Mouse (Mus musculus) mature B cell (primary cell): ENCODE measurements around the gene Tubgcp6.

Source experiments
- in situ Hi-C: fragments of 300-500 bp; cut with MboI; formaldehyde crosslinking; loops from 2 replicates; pipeline ENCODE4 v1.14.3; 2019

The Tubgcp6 gene

DNA sequence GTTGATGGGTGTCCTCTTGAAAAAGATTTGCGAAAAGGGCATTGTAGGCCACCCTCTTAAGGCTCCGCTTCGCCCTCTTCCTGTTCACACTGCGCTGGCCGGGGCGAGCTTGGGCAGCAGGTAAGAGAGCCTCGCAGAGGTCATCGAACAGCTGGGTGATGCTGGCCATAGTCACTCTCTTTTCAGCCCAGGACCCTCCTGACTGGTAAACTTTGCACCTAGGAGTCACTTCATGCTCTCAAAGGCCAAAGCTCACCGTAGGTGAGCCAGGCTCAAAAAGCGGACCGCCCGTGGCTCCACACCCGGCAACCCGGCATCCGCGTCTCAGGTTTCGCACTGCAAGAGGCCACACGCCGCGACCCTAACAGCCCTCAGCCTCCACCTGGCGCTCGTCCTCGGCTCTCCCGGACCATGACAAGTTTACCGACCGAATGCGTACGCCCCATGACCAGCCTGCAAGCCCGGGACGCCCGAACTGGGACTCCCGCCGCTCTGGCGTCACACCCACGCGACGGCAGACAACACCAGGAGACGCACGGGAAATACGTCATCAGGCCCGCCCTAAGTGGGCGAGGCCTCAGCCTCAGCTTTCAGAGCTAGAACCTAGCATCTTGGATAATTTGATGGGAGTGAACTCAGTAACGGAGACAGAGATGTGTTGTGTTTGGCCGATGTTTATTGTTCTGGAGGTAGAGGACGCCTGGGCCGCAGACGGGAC, at the start of gene Tubgcp6:
TSS of gene Tubgcp6 (minus strand) at position 464 of the 718 bp plus-strand sequence.
- in situ Hi-C loops, result no loop called here

DNA sequence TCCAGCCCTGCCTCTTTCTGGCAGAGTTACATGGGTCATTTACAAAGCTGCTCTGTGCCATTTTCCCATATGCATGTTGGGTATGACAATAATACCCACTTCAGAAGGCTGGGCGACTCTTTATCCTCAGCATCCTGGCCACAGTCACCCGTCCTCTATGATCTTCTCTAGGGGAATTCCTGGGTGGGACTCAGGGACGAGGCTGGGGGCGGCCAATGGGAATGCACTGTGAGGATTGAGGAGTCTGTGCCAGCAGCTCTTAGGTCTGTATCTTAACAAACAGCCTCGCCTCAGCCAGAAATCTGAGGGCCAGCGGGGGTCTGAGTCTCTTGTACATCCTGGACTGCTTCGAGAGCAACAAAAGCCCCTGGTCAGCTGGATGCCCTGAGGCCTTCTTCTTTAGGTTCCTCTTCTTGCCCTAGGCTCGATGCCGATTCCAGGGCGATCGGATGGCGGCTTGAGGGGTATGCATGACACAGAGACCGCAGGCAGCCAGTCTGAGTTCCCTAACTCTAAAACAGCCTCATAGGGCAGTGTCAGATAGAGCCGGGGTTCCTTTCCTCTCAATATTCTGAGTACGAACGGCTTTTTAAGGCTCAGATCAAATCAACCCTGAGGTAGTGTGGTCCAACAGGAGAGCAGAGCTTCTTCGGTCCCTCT, 49.5 kb upstream of the Tubgcp6 start:
- in situ Hi-C loops, result no loop called here

DNA sequence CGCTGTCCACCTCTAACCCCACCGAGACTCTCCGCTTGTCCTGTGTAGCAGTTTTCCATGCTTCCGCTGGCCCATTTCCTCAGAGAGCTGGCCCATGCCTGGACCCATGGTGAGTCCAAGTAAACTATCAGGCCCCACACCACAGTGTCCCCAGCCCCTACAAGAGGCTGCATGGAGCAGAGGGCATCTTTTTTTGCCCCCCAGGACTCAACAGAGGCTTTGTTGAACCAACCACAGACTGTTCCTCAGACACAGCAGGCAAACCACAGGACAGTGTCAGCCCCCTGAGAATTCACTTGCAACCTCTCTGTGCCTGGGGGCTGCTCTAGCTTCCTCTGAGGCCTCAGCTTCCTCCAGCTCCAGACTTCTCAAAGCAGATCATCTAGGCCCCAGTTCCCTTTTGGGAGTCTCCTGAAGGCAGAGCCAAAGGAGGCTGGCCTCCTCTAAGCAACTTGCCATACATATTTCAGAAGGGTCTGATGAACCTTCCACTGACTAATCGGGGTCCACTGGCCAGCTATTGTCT, 48.7 kb upstream of the Tubgcp6 start:
- in situ Hi-C loops, result no loop called here

DNA sequence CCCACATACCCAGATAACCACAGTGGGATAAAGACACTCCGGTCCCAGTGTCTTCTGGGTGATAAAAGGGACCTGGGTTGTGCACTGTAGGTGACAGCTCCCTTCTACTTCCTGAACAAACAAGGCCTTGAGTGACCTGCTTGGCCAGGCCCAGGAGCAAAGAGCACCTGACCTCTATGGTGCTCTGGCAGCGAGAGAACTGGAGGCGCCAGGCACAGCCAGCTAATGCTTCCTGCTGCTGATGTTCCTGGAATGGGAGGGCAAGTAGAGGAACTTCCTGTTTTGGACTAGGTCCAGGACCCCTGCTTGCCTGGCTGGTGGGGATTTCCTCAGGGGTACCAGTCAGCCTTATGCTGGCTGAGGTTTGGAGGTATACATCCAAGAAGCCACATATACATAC, 47.2 kb upstream of the Tubgcp6 start:
- in situ Hi-C loops, result no loop called here

DNA sequence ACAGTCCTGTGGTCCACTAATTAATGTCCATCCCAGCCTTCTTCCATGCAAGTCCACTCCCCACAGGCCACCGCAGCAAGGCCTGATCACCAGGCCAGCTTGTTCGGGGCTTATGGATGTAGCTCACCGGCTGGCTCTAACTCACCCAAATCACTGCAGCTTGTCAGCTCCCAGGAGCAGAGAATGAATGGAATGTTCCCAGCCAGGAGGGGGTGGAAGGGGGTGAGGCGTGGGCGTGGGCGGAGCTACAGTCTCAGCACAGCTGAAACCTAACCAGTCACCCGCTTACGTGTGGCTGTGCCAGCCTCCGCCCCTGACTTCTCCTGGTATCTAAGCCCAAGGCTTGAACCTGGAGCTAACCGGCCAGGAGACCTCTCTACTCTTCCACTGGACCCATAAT, 46.5 kb upstream of the Tubgcp6 start:
- in situ Hi-C loops, result no loop called here

DNA sequence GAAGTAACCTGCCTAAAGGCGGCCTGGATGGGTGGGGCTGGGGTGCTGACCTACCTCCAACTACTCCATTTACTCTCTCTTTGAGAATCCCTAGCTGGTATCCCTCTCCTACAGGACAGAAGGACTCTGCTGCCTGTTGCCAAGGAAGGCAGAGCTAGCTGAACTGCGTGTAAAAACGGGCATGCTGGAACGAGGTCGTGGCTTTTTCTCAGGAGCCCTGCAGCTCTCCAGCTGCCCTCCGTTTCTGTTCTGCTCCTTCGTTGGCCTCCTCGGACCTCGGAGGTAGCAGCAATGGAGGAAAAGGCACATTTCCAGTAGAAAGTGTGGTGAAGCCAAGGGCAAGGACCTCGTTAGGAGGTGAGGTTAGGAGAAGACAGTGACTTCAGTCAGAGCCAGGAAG, 46.0 kb upstream of the Tubgcp6 start:
- in situ Hi-C loops, result no loop called here

DNA sequence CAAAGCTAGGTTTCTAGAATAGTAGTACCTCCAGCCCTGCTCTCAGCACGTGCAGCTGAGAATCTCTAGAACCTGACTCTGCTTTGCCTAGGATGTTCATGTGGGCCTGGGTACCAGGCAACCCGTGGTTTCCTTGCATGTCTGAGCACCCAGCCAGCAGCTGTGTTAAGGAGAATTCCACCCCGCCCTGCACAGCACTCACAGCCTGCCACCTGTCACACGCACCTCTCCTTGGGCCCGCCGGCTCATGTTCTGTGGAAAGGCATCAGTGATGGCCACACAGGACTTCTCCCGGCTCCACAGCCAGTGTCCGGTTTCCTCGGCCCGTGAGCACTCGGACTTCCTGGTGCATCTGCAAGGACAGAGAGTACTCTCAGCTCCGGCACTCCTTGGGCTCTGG, 42.6 kb upstream of the Tubgcp6 start:
- in situ Hi-C loops, result no loop called here

DNA sequence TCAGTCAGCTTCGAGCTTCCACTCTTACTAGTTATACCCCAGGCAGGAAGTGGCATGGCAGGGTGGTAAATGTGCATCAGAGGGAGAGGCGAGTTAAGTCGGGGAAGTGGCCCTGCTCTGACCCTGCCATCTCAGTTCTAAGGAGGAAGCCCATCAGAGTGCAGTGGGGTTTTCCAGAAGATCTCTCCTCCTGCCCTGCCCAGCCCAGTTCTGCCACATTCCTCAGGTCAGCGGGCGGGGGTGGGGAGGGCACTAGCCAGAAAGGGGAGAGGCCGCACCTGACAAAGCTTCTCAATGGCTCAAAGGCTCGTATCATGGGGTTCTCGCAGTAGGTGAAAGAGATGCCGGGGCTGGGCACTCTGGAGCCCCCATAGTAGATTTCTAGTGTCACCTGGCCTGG, 38.5 kb upstream of the Tubgcp6 start:
- in situ Hi-C loops, result no loop called here

DNA sequence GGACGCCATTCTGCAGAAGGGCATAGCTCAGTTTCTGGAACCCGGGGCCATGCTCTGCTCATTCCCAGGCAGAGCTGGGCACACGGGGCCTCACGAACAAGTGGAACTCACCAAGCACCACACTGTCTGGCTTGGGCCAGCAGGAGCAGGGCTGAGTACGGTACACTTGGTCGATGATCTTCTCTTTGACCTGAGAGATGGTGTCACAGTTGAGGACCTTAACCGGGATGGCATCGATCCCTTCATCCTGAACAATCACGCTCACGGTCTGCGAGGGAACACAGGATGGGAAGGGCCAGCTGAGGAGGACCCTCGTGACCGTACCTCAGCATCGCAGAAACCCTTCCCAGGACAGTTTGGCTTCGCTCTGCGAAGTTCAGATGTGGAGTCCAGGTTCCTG, 35.6 kb upstream of the Tubgcp6 start:
- in situ Hi-C loops, result no loop called here

DNA sequence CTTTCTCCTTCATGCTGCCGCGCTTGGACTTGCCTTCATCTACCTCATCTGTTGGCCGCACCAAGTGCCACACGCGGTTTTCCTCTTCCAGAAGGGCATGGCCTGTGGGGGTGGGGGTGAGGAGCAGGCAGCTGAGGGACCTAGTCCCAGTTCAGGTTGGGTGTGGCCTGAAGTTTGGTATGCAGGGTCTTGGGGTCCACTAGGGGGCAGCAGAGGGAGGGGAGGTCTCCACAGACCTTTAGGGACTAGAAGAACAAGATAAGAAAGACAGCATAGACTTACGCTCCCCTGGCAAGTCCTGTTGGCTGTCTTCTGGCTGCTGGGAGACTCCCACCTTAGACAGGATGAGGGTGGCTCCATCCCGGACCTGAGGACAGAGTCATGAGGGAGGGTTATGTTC, 35.0 kb upstream of the Tubgcp6 start:
- in situ Hi-C loops, result no loop called here

DNA sequence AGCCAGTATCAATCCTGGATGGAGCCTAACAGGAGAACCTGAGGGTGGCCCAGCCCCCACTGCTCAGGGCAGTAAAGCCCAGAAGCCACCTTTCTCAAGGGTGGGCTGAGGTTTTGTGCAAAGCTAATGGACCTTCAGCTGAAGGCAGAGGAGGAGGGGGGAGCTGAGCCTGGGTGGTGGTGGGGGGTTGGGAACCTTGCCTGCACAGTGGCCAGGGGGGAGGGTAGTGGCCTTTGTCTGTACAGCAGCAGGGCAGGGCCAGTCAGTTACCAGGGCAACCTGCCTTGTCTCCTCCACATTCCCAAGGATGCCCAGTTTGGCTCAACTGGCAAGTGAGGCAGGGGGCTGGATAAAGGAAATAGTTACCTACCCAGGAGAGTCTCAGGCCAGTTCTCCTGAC, 29.4 kb upstream of the Tubgcp6 start:
- in situ Hi-C loops, result no loop called here

DNA sequence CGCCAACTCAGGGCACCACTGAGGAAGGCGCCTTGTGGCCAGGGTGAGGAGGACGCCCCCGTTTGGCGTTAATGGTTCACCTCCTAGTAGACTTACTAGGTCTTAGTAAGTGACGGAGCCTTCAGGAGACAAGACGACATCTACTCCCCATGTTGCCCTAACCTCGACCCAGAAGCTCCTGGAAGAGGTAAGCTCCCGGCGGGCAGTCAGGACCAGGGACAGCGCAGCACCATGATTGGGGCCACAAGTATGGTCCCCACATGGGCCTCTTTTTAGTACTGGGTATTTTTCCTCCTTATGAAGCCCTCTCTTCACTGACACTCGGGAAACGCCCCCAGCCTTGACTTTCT, 27.1 kb upstream of the Tubgcp6 start:
- in situ Hi-C loops, result no loop called here

DNA sequence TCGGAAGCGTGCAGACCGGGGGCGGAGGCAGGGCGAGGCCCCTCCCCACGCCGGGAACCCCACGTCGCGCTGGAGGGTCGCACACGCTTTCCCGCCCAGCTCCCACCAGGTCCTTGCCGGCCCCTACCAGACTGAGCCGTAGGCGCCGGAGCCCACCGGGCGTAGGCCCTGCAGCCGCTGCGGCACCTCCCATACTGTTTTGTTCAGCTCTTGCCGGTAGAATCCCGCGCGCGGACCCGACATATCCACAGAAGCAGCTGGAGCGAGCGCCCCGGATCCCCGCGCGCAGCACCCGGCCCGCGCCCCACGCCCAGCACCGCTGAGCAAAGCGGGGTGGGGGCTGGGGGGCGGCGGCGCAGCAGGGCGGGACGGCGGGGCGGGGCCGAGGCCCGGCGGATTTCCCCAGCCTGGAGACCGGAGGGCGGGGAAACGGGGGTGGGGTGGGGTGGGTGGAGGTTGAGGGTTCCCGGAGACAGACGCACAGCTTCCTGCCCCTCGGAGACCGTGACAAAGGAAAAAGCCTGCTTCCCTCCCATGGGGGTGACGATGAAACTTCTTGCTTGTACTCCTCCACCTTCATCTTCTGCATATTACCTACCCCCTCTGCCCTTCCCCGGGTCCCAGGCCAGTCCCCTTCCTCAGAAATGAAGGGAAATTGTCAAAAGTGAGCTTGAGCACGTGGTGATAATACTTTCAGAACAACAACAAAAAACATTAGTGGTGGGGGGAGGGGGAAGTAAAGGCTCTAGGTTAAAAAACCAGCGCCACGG, 26.5 kb upstream of the Tubgcp6 start, which contains the start of gene Mapk11:
TSS of gene Mapk11 (minus strand) at position 358 of the 770 bp plus-strand sequence.
- in situ Hi-C loops, result no loop called here

DNA sequence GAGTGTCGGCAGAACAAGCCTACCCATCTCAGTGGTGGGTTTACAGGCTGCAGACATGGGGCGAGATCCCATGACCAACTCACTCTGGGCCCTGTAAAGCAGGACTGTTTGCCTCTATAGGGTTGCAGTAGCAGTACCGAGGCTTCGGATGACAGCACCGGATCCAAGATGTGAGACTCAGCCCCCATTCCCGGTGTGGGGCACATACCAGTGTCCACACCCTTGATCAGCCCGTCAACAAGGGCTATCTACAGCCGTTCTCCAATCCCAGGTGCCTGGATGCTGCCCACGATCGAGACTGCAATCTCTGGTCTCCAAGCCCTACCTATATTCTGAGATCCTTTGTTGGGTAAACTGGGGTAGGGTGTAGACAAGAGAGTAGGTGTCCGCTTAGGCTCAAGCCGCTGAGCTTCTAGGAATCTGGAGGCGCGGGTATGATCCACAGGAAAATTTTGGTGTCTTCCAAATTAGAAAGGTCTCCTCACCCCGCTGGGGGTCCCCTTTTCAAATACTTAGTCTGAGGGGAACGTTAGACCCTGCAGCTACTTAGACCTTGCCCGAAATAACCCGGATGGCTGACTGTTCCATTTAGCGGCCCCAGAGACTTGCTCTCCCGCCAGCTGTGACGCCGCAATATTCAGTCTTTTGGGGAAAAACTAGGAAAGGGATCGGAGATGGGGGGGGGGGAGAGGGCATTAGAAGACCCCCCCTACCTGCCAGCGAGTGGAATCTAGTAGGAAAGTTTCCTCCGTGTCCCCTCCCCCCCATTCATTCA, 25.8 kb upstream of the Tubgcp6 start:
- in situ Hi-C loops, result no loop called here

DNA sequence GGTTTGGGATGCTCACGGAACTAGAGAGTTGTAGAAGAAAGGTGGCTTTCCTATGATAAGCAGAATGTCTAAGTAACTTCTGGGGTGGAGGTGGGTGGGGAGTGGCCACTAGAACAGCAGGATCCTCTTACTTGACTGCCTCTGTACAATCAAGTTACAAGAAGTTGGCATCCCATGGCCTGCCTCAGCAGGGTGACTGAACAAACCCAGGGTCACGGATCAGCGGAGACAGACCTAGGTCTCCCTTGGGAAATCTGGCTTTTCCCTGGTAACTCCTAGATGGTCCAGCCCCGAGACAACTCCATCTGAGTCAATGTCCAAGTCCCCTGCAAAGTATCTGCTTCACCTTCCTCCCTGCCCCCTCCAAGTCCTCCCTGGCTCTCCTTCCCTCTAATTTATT, 25.0 kb upstream of the Tubgcp6 start:
- in situ Hi-C loops, result no loop called here

DNA sequence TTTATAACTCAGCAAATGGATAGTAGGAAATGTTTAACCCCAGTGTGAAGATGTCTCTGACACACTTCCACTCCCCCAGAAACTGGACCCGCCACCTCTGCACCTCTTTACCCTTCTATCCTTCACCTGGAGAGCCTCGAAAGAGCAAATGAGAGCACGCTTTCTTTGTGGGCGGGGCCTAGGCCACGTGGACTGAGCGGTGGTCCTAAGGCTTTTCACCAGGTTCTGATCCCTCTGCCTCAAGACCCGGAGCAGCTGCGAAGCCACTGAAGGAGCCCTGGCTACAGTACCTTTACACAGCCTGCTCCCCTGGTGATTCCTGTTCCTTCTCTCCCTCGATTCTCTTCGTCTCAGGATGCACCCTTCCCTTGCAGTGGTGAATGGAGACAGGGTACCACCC, 24.5 kb upstream of the Tubgcp6 start:
- in situ Hi-C loops, result no loop called here

DNA sequence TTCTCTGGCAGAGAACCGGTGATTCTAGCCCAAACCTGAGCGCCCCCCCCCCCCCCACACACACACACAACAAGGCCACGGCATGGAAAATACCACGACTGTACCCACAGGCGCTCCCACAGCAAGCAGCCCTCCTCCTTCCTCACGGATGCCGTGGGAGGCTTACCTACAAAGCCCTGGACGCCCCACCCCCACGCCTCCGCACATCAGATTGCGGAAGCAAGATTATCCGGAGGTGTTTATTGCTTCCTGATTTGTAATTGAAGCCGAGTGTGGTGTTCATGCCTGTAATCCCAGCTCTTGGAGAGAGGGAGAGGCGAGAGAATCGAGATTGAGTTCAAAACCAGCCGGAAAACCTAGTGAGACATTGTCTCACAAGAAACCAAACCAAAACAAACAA, 24.1 kb upstream of the Tubgcp6 start:
- in situ Hi-C loops, result no loop called here

DNA sequence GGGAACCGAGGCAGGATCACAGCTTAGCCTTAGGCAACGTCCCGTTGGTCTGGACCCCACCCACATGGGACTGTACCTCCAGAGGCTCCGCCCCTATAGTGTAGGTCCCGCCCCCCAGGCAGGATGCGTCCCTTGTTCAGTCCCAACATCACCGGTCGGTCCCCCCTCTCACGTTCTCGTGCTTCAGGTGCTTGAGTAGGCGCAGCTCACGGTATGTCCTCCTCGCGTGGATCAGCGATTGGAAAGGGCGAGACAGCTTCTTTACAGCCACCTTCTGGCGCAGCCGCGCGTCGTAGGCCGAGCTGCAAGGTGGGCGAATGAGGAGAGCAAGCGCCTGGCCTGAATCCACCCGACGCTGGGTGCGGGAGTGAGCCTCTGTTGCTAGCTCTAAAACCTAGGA, 23.6 kb upstream of the Tubgcp6 start:
- in situ Hi-C loops, result no loop called here

DNA sequence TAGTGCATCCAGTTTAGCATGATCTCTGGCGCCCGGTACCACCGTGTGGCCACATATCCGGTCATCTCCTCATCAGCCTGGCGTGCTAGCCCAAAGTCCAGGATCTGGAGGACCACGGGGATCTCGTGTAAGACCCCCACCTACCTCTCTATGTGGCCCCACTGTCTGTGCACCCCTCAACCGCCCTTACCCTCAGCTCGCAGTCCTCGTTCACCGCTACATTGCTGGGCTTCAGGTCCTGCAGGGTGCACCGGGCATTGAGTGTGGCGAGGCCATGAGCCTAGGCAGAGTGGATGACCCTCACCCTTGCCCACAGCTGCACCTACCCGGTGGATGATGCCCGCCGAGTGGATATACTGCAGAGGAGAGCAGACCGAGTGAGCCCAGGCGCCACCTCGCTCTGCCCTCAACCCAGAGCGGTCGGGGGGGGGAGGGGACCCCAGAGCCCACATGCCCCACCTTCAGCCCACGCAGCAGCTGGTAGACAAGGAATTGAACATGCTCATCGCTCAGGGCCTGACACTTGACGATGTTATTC, 23.0 kb upstream of the Tubgcp6 start:
- in situ Hi-C loops, result no loop called here

DNA sequence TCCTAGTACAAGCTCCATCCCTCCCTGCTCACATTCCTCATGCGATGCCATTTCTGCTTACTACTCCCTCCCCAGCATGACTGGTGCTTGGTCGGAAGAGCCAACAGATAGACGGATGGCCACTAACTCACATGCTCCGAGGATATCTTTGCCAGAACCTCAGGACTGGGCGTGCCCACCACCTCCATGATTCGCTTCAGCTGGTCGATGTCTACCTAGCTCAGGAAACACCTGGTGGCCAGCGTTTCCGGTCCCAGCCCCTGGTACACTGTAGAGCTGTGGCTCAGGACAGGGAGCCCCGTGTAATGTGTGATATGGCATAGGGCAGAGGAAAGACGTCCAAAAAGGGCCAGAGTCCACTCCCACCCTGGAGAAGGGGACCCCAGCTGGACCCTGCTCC, 22.1 kb upstream of the Tubgcp6 start:
- in situ Hi-C loops, result no loop called here

DNA sequence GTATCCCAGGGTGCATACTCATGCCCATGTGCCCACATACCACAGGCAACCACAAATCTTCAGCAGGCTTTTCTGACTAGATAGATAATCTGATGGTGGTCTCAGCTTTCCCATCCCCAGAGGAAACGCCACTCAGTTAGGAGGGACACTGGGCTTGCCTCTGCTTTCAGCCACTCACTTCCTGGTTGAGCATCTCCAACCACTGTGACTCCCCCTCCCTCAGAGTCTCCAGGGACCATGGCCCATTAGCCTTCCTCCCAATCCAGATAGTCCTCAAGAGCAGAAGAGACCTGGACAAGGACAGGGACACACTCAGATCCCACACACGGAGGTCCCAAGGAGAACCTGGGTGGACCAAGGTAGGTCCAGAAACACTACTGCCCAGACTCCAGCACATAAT, 20.2 kb upstream of the Tubgcp6 start:
- in situ Hi-C loops, result no loop called here

DNA sequence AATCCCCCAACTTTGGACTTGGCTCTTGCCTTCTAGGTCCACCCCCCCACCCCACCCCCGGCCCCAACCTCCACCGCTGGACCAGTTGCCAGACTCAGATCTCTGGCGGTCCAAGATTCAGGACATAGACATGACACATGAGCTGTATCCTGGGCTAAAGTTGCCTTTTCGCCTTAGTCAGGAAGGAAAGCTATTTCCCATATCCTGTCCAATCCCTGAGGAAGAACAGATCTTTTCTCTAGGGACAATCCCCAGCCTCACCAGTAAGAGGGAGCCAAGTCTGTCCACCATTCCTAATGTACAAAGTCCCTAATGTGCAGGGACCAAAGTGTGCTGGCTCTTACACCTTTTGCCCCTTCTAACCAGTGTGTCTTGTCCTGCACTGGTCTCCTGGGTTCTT, 19.0 kb upstream of the Tubgcp6 start:
- in situ Hi-C loops, result no loop called here
